Mouse (Mus musculus) adipose tissue, adult 10 weeks (tissue): Measurements from ENCODE around the gene Tbc1d12. TPM values are rescaled to one million over a fixed set of nuclear protein-coding genes. Genes with fewer than 3 reads are reported as not detected.

ENCODE experiments used
- polyA plus RNA-seq: library from polyadenylated mRNA; stranded (reverse); fragments of 350-450 nt; fragmentation: Illumina TruSeq; extraction: RNeasy Lipid Tissue Mini Kit (QIAGEN cat#74804); gene quantifications from one replicate; pipeline ENCODE4 v1.2.3, GENCODE M21; 2014; ENCODE audit warnings: low read depth, low replicate concordance

The Tbc1d12 gene
- polyA plus RNA-seq, result 7.2 TPM

DNA sequence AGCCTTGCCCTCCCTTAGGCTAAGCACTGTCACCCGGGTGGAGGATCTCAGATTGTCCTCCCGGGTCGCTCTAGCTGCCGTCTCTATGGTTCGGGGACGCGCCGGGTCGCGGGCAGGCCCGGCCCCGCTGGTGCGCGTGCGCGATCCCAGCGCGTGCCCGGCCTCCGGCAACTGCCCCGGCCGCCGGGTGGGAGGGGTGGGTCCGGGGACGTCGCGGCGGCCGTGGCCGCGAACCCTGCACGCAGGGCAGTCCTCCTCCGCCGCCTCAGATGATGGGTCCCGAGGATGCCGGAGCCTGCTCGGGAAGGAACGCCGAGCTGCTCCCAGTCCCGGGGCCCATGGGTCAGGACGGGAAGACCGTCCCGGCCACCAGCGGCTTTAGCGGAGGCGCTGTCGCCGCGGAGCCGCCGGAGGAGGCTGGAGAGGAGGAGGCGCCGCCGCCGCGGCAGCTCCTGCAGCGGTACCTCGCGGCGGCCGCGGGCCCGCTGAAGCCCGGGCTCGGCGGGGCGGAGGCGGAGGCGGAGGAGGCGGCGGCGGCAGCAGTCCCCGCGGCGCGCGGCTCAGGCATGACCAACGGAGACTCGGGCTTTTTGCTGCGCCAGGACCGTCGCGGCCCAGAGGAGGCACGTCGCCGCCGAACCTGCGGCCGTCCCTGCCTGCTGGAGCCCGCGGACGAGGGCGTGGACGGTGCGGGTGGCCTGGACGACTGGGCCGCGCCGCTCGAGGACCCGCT, at the start of gene Tbc1d12:
TSS of gene Tbc1d12 (plus strand) at position 142 of the 733 bp plus-strand sequence.

DNA sequence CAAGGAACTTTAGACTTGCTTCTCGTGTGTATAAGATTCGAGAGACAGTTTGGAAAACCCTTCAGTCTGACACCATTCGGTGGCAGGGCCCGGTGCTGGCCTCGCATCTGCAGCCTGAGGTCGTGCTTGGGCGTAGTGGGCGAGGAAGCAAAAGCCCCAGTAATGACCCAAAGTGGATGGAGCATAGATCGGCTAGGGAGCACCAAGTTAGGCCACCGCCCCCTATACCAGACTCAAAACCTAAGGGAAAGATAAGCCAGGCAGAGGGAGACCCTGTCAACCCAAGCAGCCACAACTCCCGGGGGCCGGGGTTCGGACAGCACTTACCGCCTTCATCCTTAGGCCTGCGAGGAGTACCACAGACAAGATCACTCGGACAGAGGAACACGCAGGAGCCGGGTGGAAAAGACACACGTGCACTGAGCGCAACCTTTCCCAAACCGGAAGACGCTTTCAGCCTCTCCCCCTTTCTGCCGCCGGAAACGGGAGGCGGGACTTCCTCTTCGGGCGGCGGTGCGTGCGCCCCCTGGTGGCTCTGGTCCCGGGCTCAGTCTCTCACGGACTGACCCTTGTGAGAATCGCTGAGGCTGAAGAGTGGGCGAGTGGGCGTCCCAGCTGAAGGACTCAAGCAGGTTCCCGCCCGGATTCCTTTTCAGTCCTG, 17.5 kb upstream of the Tbc1d12 start, which contains the start of gene Noc3l:
TSS of gene Noc3l (minus strand) at position 472 of the 661 bp plus-strand sequence.

DNA sequence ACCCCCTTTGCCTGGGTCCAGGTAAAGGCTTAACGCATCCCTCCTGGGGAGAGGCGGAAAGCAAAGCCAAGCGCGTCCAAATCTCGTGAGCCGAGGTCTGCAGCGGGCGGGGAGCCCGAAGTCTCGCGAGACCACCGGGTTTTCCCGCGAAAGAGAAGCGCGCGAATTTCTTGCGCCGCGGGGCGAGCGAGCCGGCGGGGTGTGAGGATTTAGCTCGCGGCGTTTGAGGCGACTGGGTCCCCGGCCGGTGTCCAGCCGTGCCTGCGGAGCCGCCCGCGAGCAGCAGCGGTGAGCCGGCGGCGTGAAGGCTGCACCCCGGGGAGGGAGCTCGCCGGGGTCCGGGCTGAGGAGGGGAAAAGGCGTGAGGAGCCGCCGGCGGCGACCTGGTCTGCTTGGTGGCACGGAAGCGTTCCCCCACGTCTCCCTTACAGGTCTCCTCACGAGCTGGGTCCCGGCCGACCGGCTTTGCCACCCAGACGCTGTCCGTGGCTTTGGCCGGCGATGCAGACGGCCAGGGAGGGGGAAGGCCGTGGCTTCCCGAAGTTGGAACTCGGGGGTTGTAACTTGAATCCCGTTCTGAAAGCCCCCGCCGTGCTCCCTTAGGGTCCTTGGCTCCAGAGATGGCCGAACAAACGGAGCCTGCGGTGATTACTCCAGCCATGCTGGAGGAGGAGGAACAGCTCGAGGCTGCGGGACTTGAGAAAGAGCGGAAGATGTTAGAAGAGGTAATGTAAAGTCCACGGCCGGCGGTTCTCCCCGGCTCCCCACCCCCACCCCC, 94.6 kb downstream of the Tbc1d12 start, which contains the start of gene Hells:
TSS of gene Hells (plus strand) at position 128 of the 778 bp plus-strand sequence.

Other genes starting within 250 kb of the Tbc1d12 start
- gene Noc3l, start 17.3 kb upstream of the Tbc1d12 start, polyA plus RNA-seq, result 7.9 TPM
- 2.4 TPM for gene Hells, start 94.3 kb downstream of the Tbc1d12 start, polyA plus RNA-seq
- gene Cyp2c55, start 170.4 kb downstream of the Tbc1d12 start, polyA plus RNA-seq, result 0.15 TPM
- not detected for gene Cyp2c65, start 224.4 kb downstream of the Tbc1d12 start, polyA plus RNA-seq